Mouse (Mus musculus): Measurements from ENCODE around the gene Slc7a6.

GRCm38 (mm10) chr8:106193162-106193561 lies 24.5 kb downstream of the Slc7a6 start:
- TF ChIP-seq POLR2A (IDR thresholded peaks at IDR 0.05; ENCODE audit: borderline replicate concordance, control insufficient read depth, low read depth, low read length), result no peak
- no peak for TF ChIP-seq CTCF (IDR thresholded peaks at IDR 0.05; ENCODE audit: control insufficient read depth, insufficient read depth, low read length)
